Mouse (Mus musculus) heart, postnatal 0 days (tissue): Measurements from ENCODE around the gene Nsmce4a. TPM values are rescaled to one million over a fixed set of nuclear protein-coding genes. Genes with fewer than 3 reads are reported as not detected.

Source experiments
- ATAC-seq: fragments of 200-750 bp; cut with Nextera tagmentation; 2 replicates; pipeline ENCODE4 v1.8.0; 2017; ENCODE audit warnings: low read depth, moderate number of reproducible peaks, moderate library complexity; ENCODE audit not compliant: insufficient read depth
- DNase-seq: peaks from one replicate; pipeline ENCODE4 v3.0.0-alpha.2; 2016; ENCODE audit warnings: low spot score
- H3K27ac ChIP-seq: fragments of 300-500 bp; sonication (generic); 2 replicates; pipeline ENCODE4 v1.5.1; 2014; ENCODE audit warnings: low read depth, mild to moderate bottlenecking
- H3K27me3 ChIP-seq: fragments of 300-500 bp; sonication (generic); 2 replicates; pipeline ENCODE4 v1.6.1; 2014; ENCODE audit warnings: low read length, mixed read lengths; ENCODE audit not compliant: control insufficient read depth, insufficient read depth
- H3K36me3 ChIP-seq: fragments of 300-500 bp; sonication (generic); replicated peaks from 2 replicates; pipeline ENCODE4 v1.6.1; 2014; ENCODE audit warnings: low read length, mixed read lengths; ENCODE audit not compliant: control insufficient read depth, insufficient read depth
- H3K4me1 ChIP-seq: fragments of 300-500 bp; sonication (generic); 2 replicates; pipeline ENCODE4 v1.6.1; 2014; ENCODE audit warnings: antibody characterized with exemption; ENCODE audit not compliant: control insufficient read depth, insufficient read depth
- H3K4me2 ChIP-seq: fragments of 300-500 bp; sonication (generic); 2 replicates; pipeline ENCODE4 v1.6.1; 2014; ENCODE audit warnings: low read depth, mild to moderate bottlenecking, low read length, moderate library complexity
- H3K4me3 ChIP-seq: fragments of 300-500 bp; sonication (generic); 2 replicates; pipeline ENCODE4 v1.5.1; 2014; ENCODE audit warnings: low read depth, low read length
- H3K9ac ChIP-seq: fragments of 300-500 bp; sonication (generic); replicated peaks from 2 replicates; pipeline ENCODE4 v1.6.1; 2014; ENCODE audit warnings: low read depth, low read length, mixed read lengths
- H3K9me3 ChIP-seq: fragments of 300-500 bp; sonication (generic); replicated peaks from 2 replicates; pipeline ENCODE4 v1.6.1; 2016; ENCODE audit warnings: low read length; ENCODE audit not compliant: control insufficient read depth
- CTCF ChIP-seq: IDR thresholded peaks from 2 replicates; pipeline ENCODE4 v1.5.1; 2016; ENCODE audit warnings: antibody characterized with exemption, control low read depth, low read depth
- EP300 ChIP-seq: IDR thresholded peaks from 2 replicates; pipeline ENCODE4 v1.6.1; 2016; ENCODE audit warnings: antibody characterized with exemption, low read depth
- WGBS: fragments of 180-500 bp; shearing (Covaris S2); extraction: QIAGEN DNeasy Blood & Tissue Kit; methylation state at CpG from one replicate; pipeline ENCODE4 v1.1.7; 2014; 5-methylcytosine and 5-hydroxymethylcytosine counted together
- polyA plus RNA-seq: library from polyadenylated mRNA; unstranded; fragments of >200 nt; fragmentation: Nextera tagmentation; extraction: Ambion mirVana; gene quantifications from 2 replicates; pipeline ENCODE4 v1.2.1, GENCODE M21; 2015
- total RNA-seq: library from RNA; depleted of rRNA; stranded (reverse); fragments of >200 nt; gene quantifications from 2 replicates; pipeline ENCODE4 v1.2.3, GENCODE M21; 2014; ENCODE audit warnings: low replicate concordance

The Nsmce4a gene
- total and polyA plus RNA-seq, 2 experiments from 2014 or later: 56.9 to 96.9 TPM

DNA sequence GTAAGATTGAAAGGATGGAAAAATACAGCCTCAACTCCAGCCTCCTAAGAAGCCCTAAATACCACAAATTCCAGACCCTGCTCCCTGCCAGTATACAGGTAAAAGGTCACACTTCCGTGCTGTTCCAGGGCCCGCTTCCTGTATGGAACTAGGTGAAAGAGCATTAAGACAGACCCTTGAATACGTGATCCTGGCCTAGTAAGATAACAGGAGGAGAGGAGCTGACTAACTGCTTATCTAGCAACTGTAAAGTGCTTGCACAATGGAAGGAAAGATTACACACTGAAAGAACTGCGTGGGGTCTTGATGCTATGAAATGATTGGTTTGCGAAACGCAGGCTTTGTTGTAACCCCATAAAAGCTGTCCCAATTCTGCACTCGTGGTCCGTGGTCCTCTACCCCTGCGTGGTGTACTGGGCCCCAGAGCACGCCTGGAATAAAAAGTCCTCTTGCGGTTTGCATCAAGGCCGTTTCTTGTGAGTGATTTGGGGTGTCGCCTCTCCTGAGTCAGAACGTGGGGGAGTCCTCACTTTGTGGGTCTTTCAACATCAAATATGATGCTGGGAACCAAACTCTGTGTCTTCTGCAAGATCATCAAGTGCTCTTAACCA is 52.0 kb downstream of the Nsmce4a start:
- H3K4me2 ChIP-seq: no peak overlapping the region; the same call in 1 of the 2 replicates
- H3K9ac ChIP-seq: no peak overlapping the region
- ATAC-seq: no peak
- H3K36me3 ChIP-seq: no peaks in the 10 kb centered on the region
- no peak overlapping the region for H3K4me3 ChIP-seq
- no peaks in the 10 kb centered on the region for H3K9me3 ChIP-seq
- H3K27ac ChIP-seq: peak overlapping the region; percentile 97
- TF ChIP-seq EP300: no peak
- TF ChIP-seq CTCF: no peak
- DNase-seq: no peak
- no peaks in the 10 kb centered on the region for H3K27me3 ChIP-seq
- H3K4me1 ChIP-seq: peaks cover 12% of the 10 kb centered on the region
- WGBS: 71% methylated on average over 14 of the region's 14 CpGs

DNA sequence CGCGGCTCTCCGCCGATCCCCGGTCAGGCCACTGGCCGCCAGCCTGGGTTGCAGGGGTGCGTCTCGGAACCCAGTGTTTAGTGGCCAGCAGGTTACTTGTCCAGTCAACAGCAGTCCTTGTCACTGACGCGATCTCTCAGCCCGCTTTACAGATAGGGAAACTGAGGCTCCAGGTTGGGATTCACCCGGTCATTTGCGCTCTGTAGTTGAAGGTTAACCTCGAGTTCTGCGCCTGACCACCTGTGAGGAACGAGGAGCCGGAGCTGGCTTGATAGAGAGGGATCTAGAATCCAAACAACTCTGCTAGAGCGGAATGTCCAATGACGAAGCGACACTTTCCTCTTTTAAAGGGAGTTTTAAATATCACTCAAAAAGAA is 52.9 kb downstream of the Nsmce4a start, which contains the start of gene Ate1:
Gene Ate1 (minus strand): TSS at position 321 of the 377 bp plus-strand sequence.
- ATAC-seq (no peak), DNase-seq (no peak)
- Histone ChIP-seq H3K27me3 (no peaks in the 10 kb centered on the region), H3K9ac (peak within 1 kb of the TSS; percentile 94), H3K9me3 (no peaks in the 10 kb centered on the region), H3K4me2 (peak within 1 kb of the TSS; percentile 69), H3K36me3 (0 out of 2 replicates have a peak, but pooled peaks cover 4% of the 10 kb centered on the region), H3K27ac (peak within 1 kb of the TSS; percentile 97), H3K4me1 (peaks cover 12% of the 10 kb centered on the region), H3K4me3 (peak within 1 kb of the TSS; percentile 71)
- WGBS: 18% methylated on average over 20 of the region's 20 CpGs
- TF ChIP-seq EP300 (no peak), CTCF (no peak)

DNA sequence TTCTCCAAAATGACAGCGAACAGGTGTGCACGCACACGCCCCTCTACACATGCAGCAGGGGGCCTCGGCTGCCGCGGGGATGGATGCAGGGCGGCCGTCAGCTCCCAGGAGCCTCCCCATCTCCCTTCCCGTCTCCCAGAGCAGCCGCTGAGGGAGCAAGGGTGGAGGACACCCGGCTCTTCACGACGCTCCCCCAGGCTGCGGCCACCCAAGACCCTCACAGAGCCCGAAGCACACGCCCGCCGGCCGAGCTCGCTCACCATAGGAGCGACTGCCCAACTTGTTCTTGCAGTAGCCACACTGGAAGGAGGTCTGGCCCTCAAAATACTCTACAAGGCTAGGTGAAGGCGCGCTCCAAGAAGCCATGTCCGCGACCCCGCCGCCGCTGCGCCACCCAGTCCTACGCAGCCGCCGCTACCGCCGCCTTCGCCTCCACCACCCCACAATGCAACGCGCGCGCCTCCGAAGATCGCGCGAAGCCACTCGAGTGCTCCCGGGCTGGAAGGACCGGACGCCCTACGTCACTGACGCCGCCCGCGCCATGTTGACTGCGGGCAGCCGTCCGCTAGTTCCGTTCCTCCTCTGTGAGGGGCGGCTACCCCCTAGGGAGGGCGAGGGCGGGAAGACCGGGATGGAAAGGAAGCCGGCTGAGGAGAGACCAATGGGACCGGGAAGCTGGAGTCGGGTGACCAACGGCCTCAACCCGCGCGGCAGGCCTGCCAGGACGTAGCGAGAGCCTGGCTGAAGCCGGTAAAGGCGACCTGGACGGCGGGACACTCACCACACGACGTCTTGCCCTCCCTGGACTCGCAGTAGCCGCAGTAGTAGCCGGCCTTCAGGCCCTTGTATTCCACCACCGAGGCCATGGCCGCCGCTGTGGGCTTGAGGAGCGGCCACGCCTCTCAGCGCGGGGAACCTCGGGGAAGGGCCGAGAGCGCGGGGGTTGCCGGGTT is 53.5 kb downstream of the Nsmce4a start:
- 0 out of 2 replicates have a peak, but pooled peaks cover 9% of the 10 kb centered on the region for H3K36me3 ChIP-seq
- H3K4me2 ChIP-seq: peak overlapping the region; percentile 69
- H3K9ac ChIP-seq: peak overlapping the region; percentile 94
- H3K27ac ChIP-seq: peak overlapping the region; percentile 97
- 0 out of 2 replicates have a peak, but pooled peaks have one; percentile 55 for TF ChIP-seq EP300
- no peak for TF ChIP-seq CTCF
- under 1% methylated on average over 86 of the region's 90 CpGs for WGBS
- DNase-seq (peak; percentile 96), ATAC-seq (peak; percentile 97)
- no peaks in the 10 kb centered on the region for H3K27me3 ChIP-seq
- peak overlapping the region; percentile 71 for H3K4me3 ChIP-seq
- H3K9me3 ChIP-seq: no peaks in the 10 kb centered on the region
- peaks cover 12% of the 10 kb centered on the region for H3K4me1 ChIP-seq

DNA sequence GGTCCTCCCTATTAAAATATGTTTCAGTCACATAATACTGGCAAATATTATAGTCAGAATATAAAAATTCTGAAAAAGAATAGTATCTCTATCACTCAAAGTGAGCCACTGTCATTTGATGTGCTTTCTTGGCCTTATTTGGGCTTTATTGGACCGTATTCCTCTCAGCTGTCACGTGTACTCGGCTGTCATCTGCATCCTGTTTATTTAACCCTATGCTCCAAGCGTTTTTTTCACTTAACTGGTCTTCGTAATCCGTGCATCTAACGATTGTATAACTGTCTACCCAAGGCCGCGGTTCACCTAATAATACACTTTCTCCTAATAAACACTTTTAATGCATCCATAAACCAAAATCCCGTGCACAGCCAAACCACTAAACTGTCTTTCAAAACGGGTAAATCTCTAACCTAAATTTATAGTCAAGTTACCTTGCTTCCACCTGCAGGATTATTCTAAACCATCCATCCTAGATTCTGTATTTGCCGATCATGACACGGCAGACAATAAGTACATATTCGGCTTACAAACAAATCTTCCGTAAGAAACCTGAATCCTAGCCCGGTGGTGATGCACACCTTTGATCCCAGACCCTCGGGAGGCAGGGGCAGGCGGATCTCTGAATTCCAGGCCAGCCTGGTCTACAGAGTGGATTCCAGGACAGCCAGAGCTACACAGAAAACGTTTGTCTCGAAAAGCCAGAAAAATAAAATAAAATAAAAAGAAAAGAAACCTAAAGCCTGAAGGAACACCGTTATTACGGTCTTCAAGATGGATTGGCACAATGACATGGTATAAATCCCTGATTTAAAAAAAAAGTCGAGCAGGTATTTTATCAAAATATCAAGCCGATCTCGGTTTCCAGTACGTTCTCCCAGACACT is 54.5 kb downstream of the Nsmce4a start:
- DNase-seq (no peak), ATAC-seq (no peak)
- Histone ChIP-seq H3K9me3 (no peaks in the 10 kb centered on the region), H3K4me1 (peaks cover 12% of the 10 kb centered on the region), H3K27ac (peak overlapping the region; percentile 97), H3K9ac (peak overlapping the region; percentile 94), H3K4me2 (peak overlapping the region; percentile 69), H3K4me3 (peak overlapping the region; percentile 71), H3K36me3 (peaks cover 15% of the 10 kb centered on the region), H3K27me3 (no peaks in the 10 kb centered on the region)
- no peak for TF ChIP-seq EP300
- no peak for TF ChIP-seq CTCF
- WGBS: 31% methylated on average over 26 of the region's 26 CpGs

DNA sequence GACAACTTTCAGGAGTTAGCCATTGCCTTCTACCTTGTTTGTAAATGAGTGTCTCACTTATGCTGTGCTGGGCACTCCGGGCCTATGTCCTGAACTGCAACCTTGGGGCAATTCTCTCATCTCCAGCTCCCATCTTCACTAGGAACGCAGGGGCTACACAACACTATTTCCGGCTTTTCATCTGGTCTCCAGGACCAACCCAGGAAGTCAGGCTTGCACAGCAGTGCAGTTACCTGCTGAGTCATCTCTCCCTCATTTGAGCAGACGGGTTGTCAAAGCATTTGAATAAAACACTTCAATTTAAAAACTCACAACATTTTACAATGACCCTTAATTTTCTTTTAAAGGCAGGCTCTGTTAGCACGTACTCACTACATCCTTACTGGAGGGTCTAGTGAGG is 62.7 kb downstream of the Nsmce4a start:
- Histone ChIP-seq H3K9ac (no peak overlapping the region), H3K36me3 (peaks cover 74% of the 10 kb centered on the region)

More for the DNA sequence above, 62.7 kb downstream of the Nsmce4a start:
- H3K27ac ChIP-seq: no peak overlapping the region
- ATAC-seq (no peak), DNase-seq (no peak)
- no peaks in the 10 kb centered on the region for H3K9me3 ChIP-seq
- no peaks in the 10 kb centered on the region for H3K4me1 ChIP-seq
- no peak overlapping the region for H3K4me2 ChIP-seq
- TF ChIP-seq CTCF (no peak), EP300 (no peak)
- WGBS: 90% methylated on average over 5 of the region's 5 CpGs
- no peaks in the 10 kb centered on the region for H3K27me3 ChIP-seq
- no peak overlapping the region for H3K4me3 ChIP-seq
